Mouse (Mus musculus): ENCODE data around the gene Tbl3. TPM values are rescaled to one million over a fixed set of nuclear protein-coding genes. Genes with fewer than 3 reads are reported as not detected.

Tbl3 gene
- polyA plus RNA-seq (2012; rRNA removed): 71.6 and 77.7 TPM in 2 replicates

DNA sequence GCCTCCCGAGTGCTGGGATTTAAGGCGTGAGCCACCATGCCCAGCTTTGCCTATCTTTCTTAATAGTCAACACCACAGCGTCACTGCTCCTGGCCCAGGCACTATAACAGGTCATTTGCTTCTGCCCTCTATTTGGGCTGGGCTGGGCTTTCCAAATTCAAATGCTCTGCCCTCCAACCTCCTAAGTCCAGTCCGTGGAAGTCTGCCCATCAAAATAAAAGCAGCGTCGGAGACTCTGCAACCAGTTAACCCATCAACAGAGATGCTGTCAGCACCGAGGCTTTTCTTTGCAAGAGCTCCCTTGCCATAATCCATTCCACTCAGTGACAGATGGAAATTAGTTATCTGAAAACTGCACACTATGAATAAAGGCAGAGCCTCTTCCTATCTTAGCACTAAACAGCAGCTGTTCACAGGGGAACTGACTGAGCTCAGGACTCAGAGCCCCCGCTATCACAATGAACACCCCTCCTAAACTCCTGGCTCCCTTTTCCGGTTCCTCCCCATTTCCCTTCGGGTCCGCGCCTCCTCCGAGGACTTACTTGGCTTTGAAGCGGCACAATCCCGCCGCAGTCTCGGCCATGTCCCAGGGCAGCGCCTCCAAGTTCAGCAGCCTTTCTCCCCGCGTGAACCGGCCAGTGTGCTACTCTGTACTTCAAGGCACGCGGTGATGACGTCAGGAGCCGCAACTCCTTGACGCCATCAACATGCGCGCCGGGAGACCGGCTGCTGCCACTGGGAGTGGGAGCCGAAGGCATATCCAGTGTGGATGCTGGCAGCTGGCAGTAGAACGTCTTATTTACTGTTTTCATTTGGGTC lies at the start of gene Tbl3:
TSS of gene Tbl3 (minus strand) at position 679 of the 819 bp plus-strand sequence.

DNA sequence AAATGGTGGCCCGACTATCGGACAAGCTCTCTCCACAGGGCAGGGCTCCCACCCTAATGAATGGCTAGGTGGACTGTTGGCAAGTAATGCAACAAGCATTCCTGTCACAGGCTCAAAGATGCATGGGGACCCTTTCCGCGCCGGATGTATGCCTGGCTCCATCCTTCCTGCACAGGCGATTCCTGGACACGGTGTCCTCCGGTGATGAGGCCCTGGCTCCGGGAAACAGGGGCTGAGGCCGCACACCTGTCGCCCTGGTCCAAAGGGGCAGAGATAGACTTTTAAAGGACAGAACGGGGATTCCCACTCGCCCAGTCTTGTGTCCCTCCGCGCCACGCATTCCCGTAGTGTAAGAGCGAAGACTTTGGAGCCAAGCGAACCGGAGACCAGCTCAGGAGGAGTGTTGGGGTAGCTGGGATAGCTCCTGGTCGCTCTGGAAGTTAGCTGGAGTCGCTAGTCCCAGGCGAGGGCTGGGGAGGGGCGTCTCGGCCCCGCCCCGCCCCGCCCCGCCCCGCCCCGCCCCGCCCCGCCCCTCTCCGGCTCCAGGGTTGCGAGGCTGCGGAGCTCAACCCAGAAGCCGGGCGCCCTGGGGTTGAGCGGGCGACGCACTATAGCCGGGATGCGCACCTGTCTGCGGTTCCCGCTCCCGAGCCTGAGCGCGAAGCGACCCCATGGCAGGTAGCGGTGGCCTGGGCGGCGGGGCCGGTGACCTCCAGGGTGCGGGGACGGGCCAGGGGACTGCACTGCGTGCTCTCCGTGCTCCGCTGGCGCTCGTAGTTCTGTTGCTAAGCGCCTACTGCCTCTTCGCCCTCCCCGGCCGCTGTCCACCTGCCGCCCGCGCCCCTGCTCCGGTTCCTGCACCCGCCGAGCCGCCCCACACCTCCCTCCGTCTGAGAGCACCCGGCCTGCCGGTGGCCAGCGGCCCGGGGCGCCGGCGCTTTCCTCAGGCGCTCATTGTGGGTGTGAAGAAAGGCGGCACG lies 45.2 kb upstream of the Tbl3 start, which contains the start of gene Hs3st6:
TSS of gene Hs3st6 (plus strand) at position 574 of the 980 bp plus-strand sequence.

DNA sequence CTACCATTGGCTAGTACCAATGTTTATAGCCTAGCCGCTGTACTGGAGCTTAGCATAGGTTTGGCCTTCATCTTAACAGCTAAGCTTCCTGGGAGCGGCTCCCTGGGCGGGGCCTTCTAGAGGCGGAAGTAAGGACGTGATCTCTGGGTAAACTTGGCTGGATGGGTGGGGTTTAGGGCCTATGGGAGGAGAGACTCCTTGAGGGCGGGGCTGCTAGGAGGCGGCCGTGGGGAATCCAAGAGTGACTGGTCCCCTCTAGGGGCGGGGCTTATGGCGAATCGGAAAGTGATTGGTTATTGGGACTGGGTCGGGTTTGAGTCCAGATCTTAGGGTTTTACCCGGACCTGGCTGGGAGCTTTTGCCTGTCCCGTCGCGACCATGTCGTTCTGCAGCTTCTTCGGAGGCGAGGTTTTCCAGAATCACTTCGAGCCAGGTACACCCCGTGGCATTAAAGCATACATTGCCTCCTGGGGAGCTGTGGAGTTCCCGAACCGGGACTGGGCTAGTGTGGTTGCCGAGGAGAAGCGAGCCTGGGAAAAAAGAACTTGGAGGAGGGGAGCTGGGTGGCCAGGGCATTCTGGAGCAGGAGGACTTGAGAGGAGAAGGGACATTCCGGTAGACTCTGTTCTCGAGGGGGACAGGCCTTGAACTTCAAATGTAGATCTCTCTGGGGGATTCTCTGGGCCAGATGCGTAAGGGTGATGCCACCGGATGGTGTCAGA lies 29.0 kb upstream of the Tbl3 start, which contains the start of gene Msrb1:
TSS of gene Msrb1 (plus strand) at position 313 of the 722 bp plus-strand sequence.

DNA sequence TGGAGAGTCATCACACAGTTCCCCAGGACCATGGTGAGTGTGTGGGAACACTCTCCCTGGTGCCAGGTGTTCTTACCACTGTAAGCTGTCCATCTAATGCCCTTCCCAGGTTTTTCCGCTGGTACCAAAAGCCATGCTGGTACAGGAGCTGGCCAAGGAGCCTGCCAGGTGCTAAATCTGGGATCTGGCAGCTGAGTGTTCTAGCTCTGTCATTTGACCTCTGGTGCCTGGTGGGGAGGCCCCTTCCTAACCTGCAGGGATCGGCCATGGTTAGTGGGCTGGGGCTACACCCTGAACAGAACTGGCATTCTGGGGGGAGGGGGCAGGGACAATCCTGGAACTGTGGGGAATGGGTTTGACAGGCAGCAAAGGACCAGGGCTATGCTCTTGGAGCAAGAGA lies 20.2 kb upstream of the Tbl3 start, which contains the start of gene Rpl3l:
TSS of gene Rpl3l (plus strand) at position 203 of the 400 bp plus-strand sequence.

DNA sequence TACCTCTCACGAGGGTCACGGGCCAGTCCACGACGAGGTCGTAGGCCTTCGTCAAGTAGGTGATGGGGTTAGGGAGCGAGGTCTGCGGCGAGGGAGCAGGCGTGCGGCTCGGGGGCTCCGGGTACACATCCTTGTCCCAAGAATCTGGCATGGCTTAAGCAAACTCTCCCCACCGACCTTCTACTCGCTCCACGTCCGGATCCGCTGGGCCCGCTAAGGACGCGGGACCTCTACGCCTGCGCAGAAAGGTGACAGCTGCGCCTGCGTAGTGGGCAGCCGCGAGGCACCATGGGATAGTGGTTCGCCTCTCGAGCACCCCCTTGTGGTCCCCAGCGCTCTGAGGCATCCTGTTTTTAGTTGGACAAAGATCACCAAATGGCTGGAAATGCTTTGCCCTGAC lies 16.7 kb upstream of the Tbl3 start, which contains the start of gene Ndufb10:
TSS of gene Ndufb10 (minus strand) at position 295 of the 400 bp plus-strand sequence.

DNA sequence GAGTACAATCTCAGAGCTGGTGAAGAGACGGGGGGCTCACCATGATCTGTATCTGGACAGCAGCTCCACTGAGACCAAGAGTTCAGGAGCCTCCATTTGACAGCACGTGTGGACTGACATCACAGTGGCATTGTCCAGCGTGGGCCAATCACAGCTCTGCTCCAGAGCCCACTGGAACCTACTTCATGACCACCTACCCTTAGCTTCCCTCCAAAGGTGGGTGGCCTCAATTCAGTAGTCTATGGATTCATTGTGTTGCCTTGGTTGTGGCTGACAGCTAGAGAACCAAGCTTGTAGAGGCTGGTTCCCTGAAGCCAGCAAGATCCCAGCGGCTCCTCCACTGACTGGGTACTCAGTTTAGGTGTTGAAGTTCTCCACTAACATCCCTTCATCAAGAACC lies 10.5 kb upstream of the Tbl3 start, which contains the start of the genes Rnf151 and Rps2:
TSS of gene Rnf151 (minus strand) at position 121 of the 400 bp plus-strand sequence.
TSS of gene Rps2 (plus strand) at position 174 of the 400 bp plus-strand sequence.

DNA sequence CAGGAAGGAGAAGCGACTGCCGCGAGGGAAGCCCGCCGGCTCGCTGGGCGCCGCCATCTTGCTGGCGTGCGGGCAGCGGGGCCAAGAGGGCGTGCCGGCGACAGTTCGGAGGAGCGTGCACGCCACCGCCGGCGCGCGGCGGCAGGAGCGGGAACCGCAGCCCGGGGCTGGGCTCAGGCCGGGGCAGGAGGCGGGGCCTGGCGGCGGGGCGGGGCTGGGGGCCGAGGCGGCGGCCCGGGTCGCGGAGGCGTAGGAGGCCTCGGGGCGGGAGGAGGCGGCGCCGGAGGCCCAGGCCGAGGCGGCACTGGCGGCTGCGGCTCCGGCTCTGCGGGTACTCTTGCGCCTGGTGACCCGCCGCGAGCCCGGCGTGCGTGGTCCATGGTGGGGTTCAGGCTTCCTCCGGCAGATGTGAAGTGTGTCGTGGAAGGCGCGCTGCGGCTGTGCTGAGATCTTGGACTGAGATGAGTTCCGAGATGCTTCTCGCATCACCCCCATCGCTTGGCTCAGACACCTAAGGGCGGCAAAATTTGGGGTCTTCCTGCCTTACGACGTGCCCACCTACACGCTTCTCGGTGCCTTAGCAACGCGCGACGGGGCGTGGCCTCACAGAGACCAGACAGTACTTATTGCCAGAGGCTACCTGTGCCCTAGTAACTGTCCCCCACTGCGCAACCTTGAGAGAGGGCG lies 11.3 kb downstream of the Tbl3 start, which contains the start of the genes Gfer and Noxo1:
TSS of gene Gfer (minus strand) at position 146 of the 687 bp plus-strand sequence.
TSS of gene Noxo1 (plus strand) at position 224 of the 687 bp plus-strand sequence.

DNA sequence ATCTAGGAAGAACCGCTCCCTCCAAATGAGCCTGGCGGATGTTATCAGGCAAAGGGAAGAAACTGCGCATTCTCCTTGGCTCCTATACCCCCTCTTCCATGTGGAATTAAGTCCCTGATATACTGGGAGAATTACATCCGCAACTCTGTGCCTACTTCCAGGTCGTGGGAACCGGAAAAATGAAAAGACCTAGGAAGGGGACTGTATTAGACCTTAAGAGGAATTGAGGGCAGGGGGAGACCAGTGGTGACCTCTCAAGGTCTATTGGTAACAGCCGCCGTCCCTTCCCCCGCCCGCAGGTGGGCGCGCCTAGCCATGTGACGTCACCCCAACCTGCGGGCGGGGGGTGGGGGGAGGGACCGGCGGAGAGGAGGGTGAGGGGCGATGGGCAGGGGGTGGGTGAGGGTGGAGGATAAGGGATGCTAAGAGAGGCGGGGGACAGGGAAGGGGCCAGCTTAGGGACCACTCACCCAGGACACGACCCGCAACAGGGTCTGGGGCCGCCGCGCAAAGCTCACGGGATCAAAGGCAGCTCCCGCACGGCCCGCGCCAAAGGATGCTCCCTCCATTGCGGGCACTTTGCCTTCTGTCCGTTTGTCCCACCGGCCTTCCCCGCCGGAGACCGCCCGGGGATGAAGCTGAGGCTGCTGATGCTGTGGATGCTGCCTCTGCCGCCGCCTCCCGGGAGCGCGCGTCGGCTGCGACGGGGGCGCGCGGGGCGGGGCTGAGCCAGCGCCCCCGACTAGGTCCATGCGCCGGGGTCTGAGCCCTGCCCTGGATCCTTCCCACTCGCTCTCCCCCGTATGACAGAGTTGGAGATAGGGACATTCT lies 18.0 kb downstream of the Tbl3 start, which contains the start of gene Syngr3:
TSS of gene Syngr3 (minus strand) at position 705 of the 831 bp plus-strand sequence.

DNA sequence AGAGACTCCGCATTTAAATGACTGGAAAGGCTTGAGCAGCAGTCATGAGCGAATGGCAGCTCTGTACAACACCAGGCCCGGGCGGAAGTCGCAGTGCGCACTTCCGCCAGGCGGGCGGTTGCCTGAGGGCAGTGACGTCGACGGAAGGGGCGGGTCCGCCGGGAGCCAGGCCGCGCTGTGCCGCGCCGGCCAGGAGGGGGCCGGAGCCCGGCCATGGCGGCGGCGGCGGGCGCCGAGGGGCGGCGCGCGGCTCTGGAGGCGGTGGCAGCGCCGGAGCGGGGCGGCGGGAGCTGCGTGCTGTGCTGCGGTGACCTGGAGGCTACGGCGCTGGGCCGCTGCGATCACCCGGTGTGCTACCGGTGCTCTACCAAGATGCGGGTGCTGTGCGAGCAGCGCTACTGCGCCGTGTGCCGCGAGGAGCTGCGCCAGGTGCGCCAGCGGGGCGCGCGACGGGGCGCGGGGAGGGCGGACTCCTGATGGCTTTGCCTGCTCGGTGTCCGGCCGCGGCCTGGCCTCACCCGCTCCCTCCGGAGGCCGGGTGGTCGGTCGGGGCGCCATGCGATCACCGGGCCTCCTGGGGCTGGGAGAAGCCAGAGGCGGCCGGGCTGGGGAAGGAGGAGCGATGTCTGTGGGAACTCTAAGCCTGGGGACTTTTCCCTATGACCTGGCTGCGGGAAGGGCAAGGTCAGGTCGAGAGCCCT lies 37.8 kb downstream of the Tbl3 start, which contains the start of gene Zfp598:
TSS of gene Zfp598 (plus strand) at position 143 of the 701 bp plus-strand sequence.

DNA sequence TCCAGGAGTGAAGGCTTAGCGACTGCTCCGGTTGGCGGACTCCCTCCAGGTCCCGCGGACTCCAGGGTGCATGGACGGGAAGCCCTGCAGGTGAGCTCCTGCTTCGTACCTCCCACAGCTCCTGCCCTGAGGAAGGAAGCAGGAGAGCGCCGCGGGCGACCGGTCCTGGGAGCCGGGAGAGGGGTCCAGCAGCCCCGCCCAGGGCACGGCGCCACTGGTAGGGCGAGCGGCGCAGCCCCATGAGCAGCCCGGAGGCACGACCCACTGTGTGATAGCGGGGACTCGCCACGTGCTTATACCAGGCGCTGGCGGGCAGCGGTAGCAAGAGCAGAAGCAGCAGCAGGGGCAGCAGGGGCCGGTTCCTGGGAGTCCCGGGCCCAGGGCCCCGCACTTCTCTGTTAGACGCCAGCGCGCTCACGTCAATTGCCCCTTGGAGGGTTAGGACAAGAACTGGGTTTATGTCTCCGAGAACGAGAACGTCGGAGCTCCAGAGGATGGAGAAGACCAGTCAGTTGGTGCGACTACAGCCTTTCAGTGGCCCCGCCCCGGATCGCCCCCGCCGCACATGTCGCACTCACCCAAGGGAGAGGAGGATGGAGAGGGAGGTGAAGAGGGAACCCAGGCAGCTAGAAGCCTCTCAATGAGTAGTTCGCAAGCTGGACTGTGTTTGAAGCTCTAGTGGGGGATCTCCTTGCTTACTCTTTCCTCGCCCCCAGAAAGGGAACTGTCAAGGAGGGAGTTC lies 49.3 kb downstream of the Tbl3 start, which contains the start of gene Npw:
TSS of gene Npw (minus strand) at position 441 of the 742 bp plus-strand sequence.

DNA sequence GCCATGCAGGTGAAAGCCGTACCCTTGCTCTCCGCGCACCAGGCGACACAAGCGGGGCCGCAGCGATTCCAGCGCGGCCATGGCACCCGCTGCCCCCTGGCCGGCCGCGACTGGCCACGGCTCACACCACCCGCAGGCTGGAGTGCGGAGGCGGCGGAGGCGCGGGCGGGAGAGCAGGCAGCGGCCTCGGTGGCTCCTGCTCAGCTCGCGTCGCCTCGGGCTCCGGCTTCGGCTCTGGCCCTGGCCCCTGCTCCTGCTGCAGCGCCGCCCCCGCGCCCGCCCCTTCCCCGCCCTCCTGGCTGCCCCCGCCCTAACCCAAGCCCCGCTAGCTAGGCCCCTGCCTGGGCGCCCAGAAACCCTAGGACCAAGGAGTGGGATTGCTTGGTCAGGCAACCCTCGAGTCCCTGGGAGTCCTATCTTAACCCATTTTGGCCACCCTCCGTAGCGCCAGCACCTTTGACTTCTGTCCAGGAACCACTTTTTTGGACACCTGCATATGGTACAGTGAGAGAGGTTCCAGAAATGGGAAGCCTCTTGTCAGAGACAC lies 57.3 kb downstream of the Tbl3 start, which contains the start of gene Slc9a3r2:
TSS of gene Slc9a3r2 (minus strand) at position 258 of the 547 bp plus-strand sequence.

Other genes with a start within 250 kb of the Tbl3 start
- gene E4f1, start 237.3 kb downstream of the Tbl3 start, polyA plus RNA-seq (2012; rRNA removed): 82.5 and 89.4 TPM in 2 replicates
- 43.4 and 44.6 TPM in 2 replicates for gene Pgp, start 237.3 kb downstream of the Tbl3 start, polyA plus RNA-seq (2012; rRNA removed)
- gene Bricd5, start 233.8 kb downstream of the Tbl3 start, polyA plus RNA-seq (2012; rRNA removed): 0.43 and 1.0 TPM in 2 replicates
- gene Mlst8, start 228.6 kb downstream of the Tbl3 start, polyA plus RNA-seq (2012; rRNA removed): 51.2 and 55.8 TPM in 2 replicates
- 93.1 and 111 TPM in 2 replicates for gene Caskin1, start 219.1 kb downstream of the Tbl3 start, polyA plus RNA-seq (2012; rRNA removed)
- 333 and 335 TPM in 2 replicates for gene Traf7, start 179.7 kb downstream of the Tbl3 start, polyA plus RNA-seq (2012; rRNA removed)
- 4.1 and 5.0 TPM in 2 replicates for gene Rab26, start 173.4 kb downstream of the Tbl3 start, polyA plus RNA-seq (2012; rRNA removed)
- gene Pkd1, start 157.8 kb downstream of the Tbl3 start, polyA plus RNA-seq (2012; rRNA removed): 60.4 and 62.9 TPM in 2 replicates
- gene Tsc2, start 75.0 kb downstream of the Tbl3 start, polyA plus RNA-seq (2012; rRNA removed): 175 and 176 TPM in 2 replicates
- 16.0 and 16.5 TPM in 2 replicates for gene Nthl1, start 75.0 kb downstream of the Tbl3 start, polyA plus RNA-seq (2012; rRNA removed)
- 27.3 and 36.1 TPM in 2 replicates for gene Slc9a3r2, start 57.3 kb downstream of the Tbl3 start, polyA plus RNA-seq (2012; rRNA removed)
- gene Npw, start 49.2 kb downstream of the Tbl3 start, polyA plus RNA-seq (2012; rRNA removed): 0.16 and 0.29 TPM in 2 replicates
- 85.5 and 87.5 TPM in 2 replicates for gene Zfp598, start 38.0 kb downstream of the Tbl3 start, polyA plus RNA-seq (2012; rRNA removed)
- gene Syngr3, start 17.7 kb downstream of the Tbl3 start, polyA plus RNA-seq (2012; rRNA removed): 58.6 and 60.6 TPM in 2 replicates
- 31.7 and 33.2 TPM in 2 replicates for gene Gfer, start 11.5 kb downstream of the Tbl3 start, polyA plus RNA-seq (2012; rRNA removed)
- 9.5 and 9.7 TPM in 2 replicates for gene Noxo1, start 11.4 kb downstream of the Tbl3 start, polyA plus RNA-seq (2012; rRNA removed)
- gene Rnf151, start 10.4 kb upstream of the Tbl3 start, polyA plus RNA-seq (2012; rRNA removed): 0.36 TPM in 2 replicates
- 1,943 and 2,057 TPM in 2 replicates for gene Rps2, start 10.5 kb upstream of the Tbl3 start, polyA plus RNA-seq (2012; rRNA removed)
- 219 and 243 TPM in 2 replicates for gene Ndufb10, start 16.8 kb upstream of the Tbl3 start, polyA plus RNA-seq (2012; rRNA removed)
- 0.08 and 0.10 TPM in 2 replicates for gene Rpl3l, start 20.2 kb upstream of the Tbl3 start, polyA plus RNA-seq (2012; rRNA removed)
- gene Msrb1, start 29.0 kb upstream of the Tbl3 start, polyA plus RNA-seq (2012; rRNA removed): 36.8 and 38.8 TPM in 2 replicates
- 0.28 and 1.5 TPM in 2 replicates for gene Hs3st6, start 45.3 kb upstream of the Tbl3 start, polyA plus RNA-seq (2012; rRNA removed)
- not detected in 2 replicates for gene Meiob, start 96.6 kb upstream of the Tbl3 start, polyA plus RNA-seq (2012; rRNA removed)
- 34.3 and 35.3 TPM in 2 replicates for gene Hagh, start 132.5 kb upstream of the Tbl3 start, polyA plus RNA-seq (2012; rRNA removed)
- gene Fahd1, start 142.7 kb upstream of the Tbl3 start, polyA plus RNA-seq (2012; rRNA removed): 16.0 and 16.6 TPM in 2 replicates
- gene Igfals, start 158.3 kb upstream of the Tbl3 start, polyA plus RNA-seq (2012; rRNA removed): 0.05 and 0.13 TPM in 2 replicates
- gene Nubp2, start 178.7 kb upstream of the Tbl3 start, polyA plus RNA-seq (2012; rRNA removed): 32.7 and 32.9 TPM in 2 replicates
- gene Spsb3, start 179.0 kb upstream of the Tbl3 start, polyA plus RNA-seq (2012; rRNA removed): 79.6 and 81.9 TPM in 2 replicates
- gene Eme2, start 187.4 kb upstream of the Tbl3 start, polyA plus RNA-seq (2012; rRNA removed): 39.1 and 48.1 TPM in 2 replicates
- 107 and 108 TPM in 2 replicates for gene Mrps34, start 187.5 kb upstream of the Tbl3 start, polyA plus RNA-seq (2012; rRNA removed)
- gene Nme3, start 188.8 kb upstream of the Tbl3 start, polyA plus RNA-seq (2012; rRNA removed): 77.0 and 84.1 TPM in 2 replicates
- 193 and 206 TPM in 2 replicates for gene Mapk8ip3, start 229.3 kb upstream of the Tbl3 start, polyA plus RNA-seq (2012; rRNA removed)